Mouse (Mus musculus) liver, embryonic 14.5 days (tissue): ENCODE measurements around the gene Sdhb. TPM values are rescaled to one million over a fixed set of nuclear protein-coding genes. Genes with fewer than 3 reads are reported as not detected.

Experiments
- ATAC-seq: fragments of 200-750 bp; cut with Nextera tagmentation; 2 replicates; pipeline ENCODE4 v1.8.0; 2017; ENCODE audit warnings: moderate number of reproducible peaks, mild to moderate bottlenecking, moderate library complexity; ENCODE audit not compliant: insufficient read depth
- DNase-seq, 3 experiments: peaks; one replicate each; pipeline ENCODE4 v3.0.0-alpha.2; 2012 to 2013; ENCODE audit warnings: low read depth in 3 of 3, low spot score in 3 of 3
- H3K27ac ChIP-seq: fragments of 300-500 bp; sonication (generic); 2 replicates; pipeline ENCODE4 v1.5.1; 2014; ENCODE audit warnings: moderate library complexity, mild to moderate bottlenecking, control low read depth, inconsistent platforms
- H3K27me3 ChIP-seq: fragments of 300-500 bp; sonication (generic); 2 replicates; pipeline ENCODE4 v1.6.1; 2014; ENCODE audit warnings: mild to moderate bottlenecking, low read length, moderate library complexity; ENCODE audit not compliant: control insufficient read depth, insufficient read depth
- H3K36me3 ChIP-seq: fragments of 300-500 bp; sonication (generic); replicated peaks from 2 replicates; pipeline ENCODE4 v1.6.1; 2014; ENCODE audit warnings: low read depth; ENCODE audit not compliant: control insufficient read depth, insufficient read depth
- H3K4me1 ChIP-seq, 2 experiments: fragments of 200-500 bp in 1 of 2; fragments of 300-500 bp in 1 of 2; sonication (generic) in 1 of 2; replicated peaks; 2 replicates each; pipeline ENCODE4 v1.6.1; 2012 to 2014; ENCODE audit warnings: antibody characterized with exemption in 1 of 2, inconsistent platforms in 1 of 2, low read length in 1 of 2; ENCODE audit not compliant: control insufficient read depth in 2 of 2, insufficient read depth in 2 of 2
- H3K4me2 ChIP-seq: fragments of 300-500 bp; sonication (generic); 2 replicates; pipeline ENCODE4 v1.6.1; 2014; ENCODE audit warnings: low read depth, mild to moderate bottlenecking, control low read depth, moderate library complexity
- H3K4me3 ChIP-seq, 2 experiments: fragments of 200-500 bp in 1 of 2; fragments of 300-500 bp in 1 of 2; sonication (generic) in 1 of 2; 2 replicates each; pipeline ENCODE4 v1.5.1; 2012 to 2014; ENCODE audit warnings: low read depth in 2 of 2, low read length in 2 of 2, mild to moderate bottlenecking in 2 of 2, control low read depth in 1 of 2, inconsistent platforms in 1 of 2, moderate library complexity in 1 of 2; ENCODE audit not compliant: insufficient read depth in 1 of 2
- H3K9ac ChIP-seq: fragments of 300-500 bp; sonication (generic); replicated peaks from 2 replicates; pipeline ENCODE4 v1.6.1; 2014; ENCODE audit warnings: mild to moderate bottlenecking, control low read depth, moderate library complexity
- H3K9me3 ChIP-seq: fragments of 300-500 bp; sonication (generic); 2 replicates; pipeline ENCODE4 v1.6.1; 2016; ENCODE audit warnings: low read length, mixed read lengths; ENCODE audit not compliant: control insufficient read depth
- CTCF ChIP-seq: IDR thresholded peaks from 2 replicates; pipeline ENCODE4 v1.5.1; 2016; ENCODE audit warnings: antibody characterized with exemption, low read depth, control low read depth
- EP300 ChIP-seq: IDR thresholded peaks from 2 replicates; pipeline ENCODE4 v1.6.1; 2016; ENCODE audit warnings: antibody characterized with exemption, low read depth
- WGBS: fragments of 180-500 bp; shearing (Covaris S2); extraction: QIAGEN DNeasy Blood & Tissue Kit; methylation state at CpG from one replicate; pipeline ENCODE4 v1.1.7; 2014; ENCODE audit not compliant: insufficient replicate concordance; 5-methylcytosine and 5-hydroxymethylcytosine counted together
- polyA plus RNA-seq, 2 experiments: library from polyadenylated mRNA; depleted of rRNA in 1 of 2; stranded (reverse) in 1 of 2; unstranded in 1 of 2; fragments of >200 nt; fragmentation: Nextera tagmentation in 1 of 2; extraction: Ambion mirVana in 1 of 2; gene quantifications; 2 replicates each; pipeline versions ENCODE4 v1.2.1 to v1.2.3; 2012 to 2014

The Sdhb gene
- polyA plus RNA-seq, 2 experiments, result 86.1 to 201 TPM

- no peak overlapping the region for H3K4me3 ChIP-seq
- no peak for TF ChIP-seq CTCF
- no peak for TF ChIP-seq EP300
- no peak for ATAC-seq
- no peak overlapping the region for H3K9ac ChIP-seq
- WGBS, result 72% methylated on average over 11 of the region's 11 CpGs
- H3K27me3 ChIP-seq, result no peaks in the 10 kb centered on the region
- H3K27ac ChIP-seq, result no peak overlapping the region
- no peaks in the 10 kb centered on the region for H3K9me3 ChIP-seq
- H3K4me2 ChIP-seq, result no peak overlapping the region
- DNase-seq, result no peak
- no peaks in the 10 kb centered on the region for H3K36me3 ChIP-seq
- no peaks in the 10 kb centered on the region for H3K4me1 ChIP-seq
Measured at GRCm38 (mm10) chr4:141021614-141021929, 60.6 kb downstream of the Sdhb start.

DNA sequence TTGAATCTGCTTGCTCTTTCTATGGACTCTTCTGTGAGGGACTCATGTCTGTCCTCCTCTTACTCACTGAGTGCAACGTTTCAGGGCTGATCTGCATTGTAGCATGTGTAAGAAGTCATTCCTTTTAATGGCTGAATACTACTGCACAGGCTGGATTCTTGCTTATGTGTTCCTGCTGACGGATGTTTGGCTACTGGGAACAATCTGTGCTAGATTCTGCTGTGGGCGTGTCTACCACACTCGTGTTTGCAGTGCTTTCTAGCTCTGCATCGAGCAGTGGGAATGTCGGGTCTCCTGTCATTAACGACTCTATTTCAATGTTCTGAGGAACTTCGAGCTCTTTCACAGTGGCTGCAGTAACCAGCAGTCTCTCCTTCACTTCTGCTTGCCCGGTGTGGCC lies 63.0 kb downstream of the Sdhb start:
- Histone ChIP-seq H3K4me2 (no peak overlapping the region), H3K27ac (no peak overlapping the region), H3K4me1 (no peaks in the 10 kb centered on the region), H3K4me3 (no peak overlapping the region), H3K27me3 (no peaks in the 10 kb centered on the region), H3K9ac (no peak overlapping the region), H3K36me3 (no peaks in the 10 kb centered on the region), H3K9me3 (no peaks in the 10 kb centered on the region)
- WGBS, result 55% methylated on average over 9 of the region's 9 CpGs
- TF ChIP-seq CTCF, result no peak
- no peak for TF ChIP-seq EP300
- ATAC-seq (no peak), DNase-seq (no peak)

DNA sequence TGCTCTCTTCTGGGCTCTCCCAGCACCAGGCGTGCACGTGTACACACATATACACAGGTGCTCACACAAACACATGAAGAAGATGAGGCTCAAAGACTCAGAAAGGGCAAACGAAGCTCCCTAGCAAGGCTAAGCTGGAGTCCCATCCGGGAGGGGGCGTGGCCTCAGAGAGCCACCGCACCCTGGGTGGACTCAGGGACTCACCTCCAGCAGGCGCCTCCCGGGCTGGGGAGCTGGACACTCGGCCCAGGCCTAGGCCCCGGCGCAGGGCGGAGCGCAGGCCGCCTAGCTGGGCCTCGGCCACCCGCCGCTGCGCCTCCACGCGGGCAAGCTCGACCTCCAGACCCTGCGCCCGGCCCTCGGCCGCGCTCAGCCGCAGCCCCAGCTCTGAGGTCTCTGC lies 64.0 kb downstream of the Sdhb start:
- WGBS, result 83% methylated on average over 27 of the region's 27 CpGs
- Histone ChIP-seq H3K4me1 (no peaks in the 10 kb centered on the region), H3K4me3 (no peak overlapping the region), H3K36me3 (no peaks in the 10 kb centered on the region), H3K4me2 (no peak overlapping the region), H3K9ac (no peak overlapping the region), H3K9me3 (no peaks in the 10 kb centered on the region), H3K27ac (no peak overlapping the region), H3K27me3 (no peaks in the 10 kb centered on the region)
- no peak for ATAC-seq
- no peak for DNase-seq
- TF ChIP-seq EP300 (no peak), CTCF (no peak)

Other genes starting within 250 kb of the Sdhb start
- gene Padi6, start 218.6 kb upstream of the Sdhb start, polyA plus RNA-seq (2012; rRNA removed), result not detected in 2 replicates
- gene Padi6, start 218.6 kb upstream of the Sdhb start, polyA plus RNA-seq (2014; fragmentation: Nextera tagmentation; extraction: Ambion mirVana), result not detected in 2 replicates
- 0.37 and 0.58 TPM in 2 replicates for gene Padi4, start 187.0 kb upstream of the Sdhb start, polyA plus RNA-seq (2012; rRNA removed)
- gene Padi4, start 187.0 kb upstream of the Sdhb start, polyA plus RNA-seq (2014; fragmentation: Nextera tagmentation; extraction: Ambion mirVana), result 0.34 and 0.52 TPM in 2 replicates
- gene Padi3, start 150.6 kb upstream of the Sdhb start, polyA plus RNA-seq (2012; rRNA removed), result 0.11 and 0.17 TPM in 2 replicates
- gene Padi3, start 150.6 kb upstream of the Sdhb start, polyA plus RNA-seq (2014; fragmentation: Nextera tagmentation; extraction: Ambion mirVana), result 0.13 and 0.25 TPM in 2 replicates
- 0.01 and 0.02 TPM in 2 replicates for gene Padi1, start 115.4 kb upstream of the Sdhb start, polyA plus RNA-seq (2012; rRNA removed)
- 0.06 TPM in 1 of 2 replicates, not detected in the other for gene Padi1, start 115.4 kb upstream of the Sdhb start, polyA plus RNA-seq (2014; fragmentation: Nextera tagmentation; extraction: Ambion mirVana)
- gene Padi2, start 54.9 kb upstream of the Sdhb start, polyA plus RNA-seq (2012; rRNA removed), result 0.87 and 1.0 TPM in 2 replicates
- gene Padi2, start 54.9 kb upstream of the Sdhb start, polyA plus RNA-seq (2014; fragmentation: Nextera tagmentation; extraction: Ambion mirVana), result 1.7 and 1.8 TPM in 2 replicates
- 17.9 and 21.6 TPM in 2 replicates for gene Atp13a2, start 25.7 kb downstream of the Sdhb start, polyA plus RNA-seq (2012; rRNA removed)
- gene Atp13a2, start 25.7 kb downstream of the Sdhb start, polyA plus RNA-seq (2014; fragmentation: Nextera tagmentation; extraction: Ambion mirVana), result 11.4 and 14.1 TPM in 2 replicates
- 7.1 and 10.5 TPM in 2 replicates for gene Mfap2, start 49.2 kb downstream of the Sdhb start, polyA plus RNA-seq (2012; rRNA removed)
- gene Mfap2, start 49.2 kb downstream of the Sdhb start, polyA plus RNA-seq (2014; fragmentation: Nextera tagmentation; extraction: Ambion mirVana), result 11.0 and 11.6 TPM in 2 replicates
- gene Crocc, start 99.3 kb downstream of the Sdhb start, polyA plus RNA-seq (2012; rRNA removed), result 1.3 and 1.7 TPM in 2 replicates
- gene Crocc, start 99.3 kb downstream of the Sdhb start, polyA plus RNA-seq (2014; fragmentation: Nextera tagmentation; extraction: Ambion mirVana), result 0.35 and 0.53 TPM in 2 replicates
- 58.9 and 60.3 TPM in 2 replicates for gene Necap2, start 117.2 kb downstream of the Sdhb start, polyA plus RNA-seq (2012; rRNA removed)
- 88.7 and 99.5 TPM in 2 replicates for gene Necap2, start 117.2 kb downstream of the Sdhb start, polyA plus RNA-seq (2014; fragmentation: Nextera tagmentation; extraction: Ambion mirVana)
- gene Spata21, start 127.1 kb downstream of the Sdhb start, polyA plus RNA-seq (2012; rRNA removed), result 0.03 TPM in 1 of 2 replicates, not detected in the other
- not detected in 2 replicates for gene Spata21, start 127.1 kb downstream of the Sdhb start, polyA plus RNA-seq (2014; fragmentation: Nextera tagmentation; extraction: Ambion mirVana)
- 13.3 and 14.2 TPM in 2 replicates for gene Szrd1, start 178.6 kb downstream of the Sdhb start, polyA plus RNA-seq (2012; rRNA removed)
- 14.3 and 17.2 TPM in 2 replicates for gene Szrd1, start 178.6 kb downstream of the Sdhb start, polyA plus RNA-seq (2014; fragmentation: Nextera tagmentation; extraction: Ambion mirVana)
- gene Fbxo42, start 186.7 kb downstream of the Sdhb start, polyA plus RNA-seq (2012; rRNA removed), result 7.5 and 8.3 TPM in 2 replicates
- 17.6 and 20.6 TPM in 2 replicates for gene Fbxo42, start 186.7 kb downstream of the Sdhb start, polyA plus RNA-seq (2014; fragmentation: Nextera tagmentation; extraction: Ambion mirVana)